Comparison of ENCODE assay signal across 38 mouse cellular contexts in the genomic region with DNA sequence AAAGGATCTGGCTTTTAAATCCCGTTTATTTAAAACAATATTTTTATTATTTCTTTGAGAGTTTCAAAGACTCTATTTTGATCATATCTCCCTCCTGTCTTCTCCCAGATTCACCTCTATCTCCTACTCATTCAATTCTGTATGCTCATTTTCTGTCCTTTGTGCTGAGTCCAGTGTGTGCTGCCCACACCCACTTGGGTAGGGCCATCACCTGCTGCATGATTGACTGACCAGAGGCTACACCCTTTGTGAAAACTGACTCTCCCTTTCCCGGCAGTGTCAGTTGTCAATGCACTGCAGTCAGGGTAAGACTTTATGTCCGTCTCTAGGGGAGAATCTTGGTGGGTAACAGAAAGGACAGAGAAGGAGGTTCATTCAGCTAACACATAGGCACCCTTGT. TPM values are rescaled to one million over a fixed set of nuclear protein-coding genes. Genes with fewer than 3 reads are reported as not detected.
"Had no signal": no experiment of that assay in that cellular context is flagged by ENCODE, and none has a peak within 500 bp of the region (broad histone marks: within the 10 kb centered on the region; RNA-seq: fewer than 3 reads in every experiment).

No protein-coding gene starts in this region.

- H3K4me1 ChIP-seq: embryonic facial prominence, embryonic 10.5 days; embryonic facial prominence, embryonic 12.5 days; embryonic facial prominence, embryonic 13.5 days; embryonic facial prominence, embryonic 15.5 days; forebrain, embryonic 10.5 days; forebrain, embryonic 12.5 days had no signal

- H3K9ac ChIP-seq: embryonic facial prominence, embryonic 12.5 days; embryonic facial prominence, embryonic 13.5 days; embryonic facial prominence, embryonic 15.5 days; forebrain, embryonic 12.5 days; forebrain, embryonic 13.5 days; forebrain, embryonic 15.5 days; forebrain, postnatal 0 days had no signal

- H3K36me3 ChIP-seq: embryonic facial prominence, embryonic 10.5 days; embryonic facial prominence, embryonic 12.5 days; embryonic facial prominence, embryonic 13.5 days; embryonic facial prominence, embryonic 15.5 days; forebrain, embryonic 10.5 days; forebrain, embryonic 12.5 days; forebrain, embryonic 15.5 days had no signal

- H3K27ac ChIP-seq: embryonic facial prominence, embryonic 10.5 days; embryonic facial prominence, embryonic 12.5 days; embryonic facial prominence, embryonic 13.5 days; embryonic facial prominence, embryonic 15.5 days; forebrain, embryonic 10.5 days; forebrain, embryonic 12.5 days; forebrain, embryonic 13.5 days; forebrain, embryonic 15.5 days; gastrocnemius, adult 2 months; heart, adult 2 months had no signal

- H3K9me3 ChIP-seq: embryonic facial prominence, embryonic 10.5 days; embryonic facial prominence, embryonic 12.5 days; embryonic facial prominence, embryonic 13.5 days; embryonic facial prominence, embryonic 15.5 days; forebrain, embryonic 10.5 days; forebrain, embryonic 12.5 days; forebrain, embryonic 13.5 days; forebrain, embryonic 15.5 days had no signal

- H3K4me3 ChIP-seq: embryonic facial prominence, embryonic 10.5 days; embryonic facial prominence, embryonic 12.5 days; embryonic facial prominence, embryonic 13.5 days; embryonic facial prominence, embryonic 15.5 days; erythroblast, embryonic 14.5 days; forebrain, embryonic 10.5 days; forebrain, embryonic 12.5 days; forebrain, embryonic 13.5 days; forebrain, embryonic 15.5 days; gastrocnemius, adult 2 months; heart, adult 2 months had no signal

- H3K27me3 ChIP-seq: embryonic facial prominence, embryonic 12.5 days; embryonic facial prominence, embryonic 13.5 days; embryonic facial prominence, embryonic 15.5 days; forebrain, embryonic 12.5 days; forebrain, embryonic 13.5 days; forebrain, embryonic 15.5 days had no signal

- ATAC-seq: forebrain, embryonic 13.5 days; forebrain, embryonic 14.5 days; forebrain, embryonic 15.5 days; forebrain, embryonic 16.5 days; forebrain, postnatal 0 days had no signal

- DNase-seq: cerebellum, adult 2 months; cerebellum, adult 8-10 months; cerebellum, adult 9-10 months; cerebellum, adult 9-11 months; cerebellum, postnatal 10 days; cerebellum, postnatal 14 days; cerebellum, postnatal 25 days; cerebellum, postnatal 36 days; embryo, embryonic 11 days; forebrain, postnatal 0 days; gastrocnemius, adult 2 months; gastrocnemius, postnatal 10 days; gastrocnemius, postnatal 14 days; gastrocnemius, postnatal 25 days; gastrocnemius, postnatal 36 days; heart, adult 18-20 months; heart, adult 2 months had no signal

- H3K4me2 ChIP-seq: embryonic facial prominence, embryonic 12.5 days; embryonic facial prominence, embryonic 13.5 days; embryonic facial prominence, embryonic 15.5 days; forebrain, embryonic 12.5 days; forebrain, embryonic 13.5 days; forebrain, embryonic 15.5 days had no signal

RNA-seq across cellular contexts. Expression of a gene that starts 14.7 kb away (rescaled TPM):
- total RNA-seq: common myeloid progenitor, adult 5-6 weeks; forebrain, postnatal 0 days; gastrocnemius, adult 18-20 months; gastrocnemius, adult 2 months; gastrocnemius, adult 8-10 months; gastrocnemius, postnatal 10 days; gastrocnemius, postnatal 14 days; gastrocnemius, postnatal 25 days; gastrocnemius, postnatal 36 days; gastrocnemius, postnatal 4 days; granulocyte monocyte progenitor cell, adult 5-6 weeks; heart, adult 18-20 months; heart, adult 2 months; heart, adult 8-10 months had no signal
- polyA plus RNA-seq: cortical plate, adult 2 months; embryonic facial prominence, embryonic 10.5 days; embryonic facial prominence, embryonic 11.5 days; embryonic facial prominence, embryonic 12.5 days; embryonic facial prominence, embryonic 13.5 days; erythroblast, embryonic 14.5 days; forebrain, embryonic 10.5 days; forebrain, embryonic 11.5 days; forebrain, embryonic 12.5 days; forebrain, embryonic 13.5 days; forebrain, embryonic 14.5 days; forebrain, embryonic 15.5 days; forebrain, embryonic 16.5 days; forebrain, postnatal 0 days; frontal cortex, adult 2 months had no signal
